Mouse (Mus musculus): ENCODE results near the gene E330034G19Rik.
"Not testable (repeated sequence)": the region's sequence is repeated elsewhere in the genome, so short reads cannot be mapped to it uniquely, and the experiment has no call there.

The E330034G19Rik gene

DNA sequence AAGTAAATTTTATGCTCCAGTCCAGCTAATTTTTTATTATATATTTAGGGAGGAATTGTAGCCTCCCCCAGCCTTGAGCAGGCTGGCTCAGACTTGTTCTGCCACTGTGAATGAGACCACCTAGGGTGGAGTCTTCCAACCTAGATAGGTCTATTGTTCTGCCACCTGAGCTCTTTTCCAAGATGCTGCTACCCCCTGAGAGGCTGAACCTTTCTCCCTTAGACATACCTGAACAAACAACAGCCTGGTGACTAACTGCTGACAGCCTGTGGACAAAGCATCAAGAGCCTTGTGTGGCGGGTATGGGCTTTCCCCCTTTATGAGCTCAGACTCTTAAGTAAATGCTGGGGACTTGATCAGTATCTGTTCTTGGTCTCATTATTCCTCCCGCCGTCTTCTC is 54.0 kb downstream of the E330034G19Rik start:
- not testable (repeated sequence) for DNase-seq (ENCODE audit: low spot score)

DNA sequence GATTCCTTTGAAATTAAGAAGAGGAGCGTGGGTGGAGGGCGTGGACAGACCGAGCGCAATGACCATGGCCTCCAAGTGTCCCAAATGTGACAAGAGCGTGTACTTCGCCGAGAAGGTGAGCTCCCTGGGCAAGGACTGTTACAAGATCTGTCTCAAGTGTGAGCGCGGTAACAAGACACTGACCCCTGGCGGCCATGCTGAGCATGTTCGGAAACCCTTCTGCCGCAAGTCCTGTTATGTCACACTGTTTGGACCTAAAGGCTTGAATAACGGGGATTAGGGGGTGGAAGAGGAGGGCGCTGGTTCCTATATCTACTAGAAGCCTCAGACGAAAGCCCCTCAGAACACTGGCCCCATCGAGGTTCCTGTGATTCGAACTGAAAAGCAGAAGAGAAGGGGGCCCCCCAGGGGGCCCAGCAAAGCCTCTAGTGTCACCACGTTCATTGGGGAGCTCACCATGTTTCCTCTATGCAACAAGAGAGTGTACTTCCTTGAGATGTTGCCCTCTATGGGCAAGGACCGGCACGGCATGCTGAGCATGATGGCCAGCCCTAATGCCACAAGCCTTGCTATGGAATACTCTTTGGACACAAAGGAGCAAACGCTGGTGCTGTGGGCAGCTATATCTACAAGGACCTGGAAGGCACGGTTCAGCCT is 65.4 kb downstream of the E330034G19Rik start:
- no peak for DNase-seq (ENCODE audit: low spot score)

Data from spleen, adult 12 weeks (tissue).